Mouse (Mus musculus): Measurements from ENCODE around the gene Gm28308.

GRCm38 (mm10) chr6:52152226-52153193 is 60.6 kb downstream of the Gm28308 start:
- TF ChIP-seq CTCF (IDR thresholded peaks at IDR 0.05; ENCODE audit: low read depth) (no peak), EP300 (IDR thresholded peaks at IDR 0.05; ENCODE audit: low read depth) (no peak)
